Mouse (Mus musculus) T-helper 17 cell (primary cell): ENCODE results near the gene Lacc1.

Experiments
- in situ Hi-C, 2 experiments: fragments of 300-600 bp; cut with MboI, MseI; formaldehyde crosslinking; loops; 1 replicate in 1 of 2; 2 replicates in 1 of 2; pipeline ENCODE4 v1.15.1; 2025; ENCODE audit warnings: high pct_unique_total_duplicates in 2 of 2

Gene Lacc1

GRCm38 (mm10) chr14:76979569-76979968 lies 57.1 kb downstream of the Lacc1 start:
- in situ Hi-C loops: no loop called here
